Mouse (Mus musculus) heart, postnatal 36 days (tissue): Measurements from ENCODE around the gene Tbc1d1. TPM values are rescaled to one million over a fixed set of nuclear protein-coding genes. Genes with fewer than 3 reads are reported as not detected.

ENCODE experiments used
- DNase-seq, 2 experiments: peaks; one replicate each; pipeline ENCODE4 v3.0.0; 2021 to 2022
- intact Hi-C: fragments of 180-260 bp; cut with DNase I; formaldehyde crosslinking; loops from one replicate; pipeline ENCODE4 v1.15.1; 2025
- total RNA-seq, 2 experiments: library from RNA; stranded (reverse); gene quantifications; 2 replicates each; pipeline ENCODE4 v1.2.3; 2021

The Tbc1d1 gene
- total RNA-seq: 10 to 100 TPM; 15.3 to 18.5 TPM

DNA sequence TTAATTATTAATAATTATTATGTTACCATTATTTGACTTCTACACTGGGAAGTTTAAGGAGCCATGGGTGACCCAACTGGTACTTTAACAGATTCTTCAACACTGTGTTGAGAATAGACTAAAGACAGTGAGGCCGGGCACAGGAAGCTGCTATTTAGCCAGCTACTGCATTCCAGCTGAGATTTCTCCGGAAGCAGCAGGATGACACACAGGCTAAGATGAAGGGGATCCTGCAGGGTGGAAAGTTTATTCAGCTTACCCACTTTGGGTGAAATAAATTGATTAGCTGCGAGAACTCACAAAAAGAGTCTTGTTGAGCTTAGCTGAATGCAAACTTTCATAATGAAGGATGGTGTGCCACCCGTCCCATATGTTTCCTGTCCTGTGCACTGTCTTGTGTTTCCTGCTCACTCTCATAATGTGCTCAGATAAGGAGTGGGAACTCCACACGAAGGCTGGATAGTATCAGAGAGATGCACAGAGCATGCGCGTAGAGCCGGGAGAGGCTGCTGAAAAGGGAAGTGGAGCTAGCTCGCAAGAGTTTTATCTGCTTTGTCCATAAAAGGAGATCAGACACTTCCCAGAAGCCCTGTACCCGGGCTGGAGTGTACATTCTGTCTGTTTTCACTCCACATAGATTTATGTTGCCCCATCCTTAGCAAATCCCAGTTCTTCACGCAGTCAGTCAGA, at the start of gene Tbc1d1:
Gene Tbc1d1 (plus strand): TSS at position 445 of the 690 bp plus-strand sequence.
- DNase-seq: peak; percentile 57 to 62
- intact Hi-C loops: no loop called here

DNA sequence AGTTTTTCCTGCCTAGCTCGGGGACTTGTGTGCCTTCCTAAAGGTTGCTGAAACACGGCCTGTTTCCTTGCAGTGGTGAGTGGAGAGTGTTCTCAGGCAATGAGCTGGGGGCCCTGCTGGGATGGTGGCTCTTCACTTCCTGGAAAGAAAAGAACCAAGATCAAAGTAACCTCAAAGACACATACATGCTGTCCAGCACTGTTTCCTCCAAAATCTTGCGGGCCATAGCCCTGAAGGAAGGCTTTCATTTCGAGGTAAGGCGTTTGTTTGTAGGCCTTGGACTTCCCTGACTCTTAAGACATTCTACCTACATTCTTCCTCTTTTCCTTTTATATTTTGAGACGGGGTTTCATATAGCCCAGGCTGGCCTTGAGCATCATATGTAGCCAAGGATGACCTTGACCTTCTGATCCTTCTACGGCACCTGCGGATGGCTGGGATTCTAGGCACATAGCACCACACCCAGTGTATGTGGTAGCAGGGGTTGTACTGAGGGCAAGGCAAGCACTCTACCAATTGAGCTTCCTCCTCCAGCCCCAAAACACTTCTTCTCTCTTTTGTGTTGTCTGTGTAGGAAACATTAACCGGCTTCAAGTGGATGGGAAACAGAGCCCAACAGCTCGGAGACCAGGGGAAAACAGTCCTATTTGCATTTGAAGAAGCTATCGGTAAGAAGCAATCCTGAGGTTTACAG, 48.4 kb upstream of the Tbc1d1 start:
- intact Hi-C loops: loop anchor here (5.0 kb wide), 1 partner anchor 170 kb away; no protein-coding TSS in a partner anchor
- DNase-seq: no peak

DNA sequence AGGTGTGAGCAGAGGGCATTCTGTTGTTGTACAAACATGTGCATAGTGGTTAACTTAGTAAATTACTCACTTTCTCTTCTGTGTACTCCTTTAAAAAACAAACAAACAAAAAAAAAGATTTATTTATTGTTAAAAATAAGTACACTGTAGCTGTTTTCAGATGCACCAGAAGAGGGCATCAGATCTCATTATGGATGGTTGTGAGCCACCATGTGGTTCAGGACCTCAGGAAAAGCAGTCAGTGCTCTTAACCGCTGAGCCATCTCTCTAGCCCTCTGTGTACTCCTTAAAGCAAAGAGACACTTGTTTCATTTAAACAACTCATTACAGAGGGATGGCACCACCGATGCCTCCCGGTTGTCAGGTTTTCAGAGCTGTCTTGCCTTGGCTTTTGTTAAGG, 46.9 kb upstream of the Tbc1d1 start:
- intact Hi-C loops: loop anchor here (5.0 kb wide), 1 partner anchor 168 kb away; no protein-coding TSS in a partner anchor
- DNase-seq: no peak

DNA sequence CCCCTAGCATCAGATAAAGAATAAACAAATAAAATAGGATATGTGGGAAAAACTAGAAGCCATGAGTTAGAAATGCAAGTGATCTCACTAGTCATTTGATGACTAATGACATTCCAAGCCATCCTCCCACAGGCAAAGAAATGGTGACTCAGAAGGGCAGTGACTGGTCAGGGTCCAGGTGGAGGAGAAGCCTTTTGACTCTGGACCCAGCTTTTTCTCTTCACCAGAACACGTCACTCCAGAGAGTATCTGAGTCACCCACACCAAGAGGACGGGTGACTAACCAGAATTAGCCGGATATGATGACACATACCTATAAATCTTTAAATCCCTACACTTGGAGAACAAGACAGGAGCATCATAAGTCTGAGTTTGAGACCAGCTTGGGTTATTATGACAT, 43.7 kb upstream of the Tbc1d1 start:
- intact Hi-C loops: no loop called here

DNA sequence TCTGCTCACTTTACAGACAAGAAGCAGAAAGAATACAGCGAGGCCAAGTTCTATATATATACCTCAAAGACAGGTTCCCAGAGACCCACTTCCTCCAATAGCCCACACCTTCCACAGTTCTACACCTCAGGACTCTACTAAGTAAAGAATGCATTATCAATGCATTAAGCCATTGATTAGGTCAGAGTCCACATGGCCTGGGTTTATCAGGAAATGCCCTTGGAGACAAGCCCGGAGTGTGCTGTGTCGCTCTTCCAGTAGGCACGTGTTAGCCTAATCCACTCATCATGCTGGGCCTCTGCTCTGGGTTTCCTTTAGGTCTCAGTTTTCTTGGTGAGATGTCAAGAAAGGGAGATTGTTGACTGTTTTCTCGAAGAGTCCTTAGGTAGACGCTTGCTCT, 41.9 kb upstream of the Tbc1d1 start:
- DNase-seq: no peak
- intact Hi-C loops: no loop called here

More for the DNA sequence above, 43.7 kb upstream of the Tbc1d1 start:
- no peak for DNase-seq

DNA sequence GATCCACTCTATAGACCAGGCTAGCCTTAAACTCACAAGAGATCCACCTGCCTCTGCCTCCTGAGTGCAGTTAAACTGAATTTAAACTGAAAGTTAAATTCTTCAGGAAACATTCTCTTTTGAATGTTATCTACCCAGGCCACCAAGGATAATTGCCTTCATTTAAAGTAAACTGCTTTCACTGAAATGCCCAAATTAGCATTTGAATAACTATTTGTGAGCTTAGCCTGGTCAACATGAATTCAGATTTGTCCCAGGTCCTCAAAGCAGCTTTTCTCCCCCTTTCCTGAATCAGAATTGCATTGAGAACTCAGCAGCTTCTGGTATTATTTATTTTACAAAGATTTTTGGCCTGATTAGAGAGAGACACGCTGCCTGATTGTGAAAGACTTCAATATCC, 38.9 kb upstream of the Tbc1d1 start:
- intact Hi-C loops: no loop called here
- DNase-seq: no peak

DNA sequence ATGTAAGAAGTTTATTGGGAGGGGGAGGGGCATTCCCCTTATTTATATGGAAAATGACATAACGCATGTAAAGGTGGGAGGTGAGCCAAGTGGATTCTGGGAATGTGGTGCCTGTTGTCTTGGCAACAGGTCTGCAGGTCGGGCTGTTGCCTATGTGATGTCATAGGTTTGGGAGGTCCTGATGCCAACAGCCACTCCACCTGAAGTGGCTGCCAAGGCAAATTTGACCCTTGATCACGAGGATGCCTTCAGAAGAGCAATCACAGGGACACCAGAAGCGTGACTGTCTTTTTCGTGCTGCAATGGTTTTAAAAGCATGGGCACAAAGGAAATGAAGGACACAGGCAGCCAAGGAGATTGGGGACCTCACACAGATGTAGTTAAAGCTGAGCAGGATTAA, 30.3 kb upstream of the Tbc1d1 start:
- intact Hi-C loops: no loop called here
- DNase-seq: no peak

DNA sequence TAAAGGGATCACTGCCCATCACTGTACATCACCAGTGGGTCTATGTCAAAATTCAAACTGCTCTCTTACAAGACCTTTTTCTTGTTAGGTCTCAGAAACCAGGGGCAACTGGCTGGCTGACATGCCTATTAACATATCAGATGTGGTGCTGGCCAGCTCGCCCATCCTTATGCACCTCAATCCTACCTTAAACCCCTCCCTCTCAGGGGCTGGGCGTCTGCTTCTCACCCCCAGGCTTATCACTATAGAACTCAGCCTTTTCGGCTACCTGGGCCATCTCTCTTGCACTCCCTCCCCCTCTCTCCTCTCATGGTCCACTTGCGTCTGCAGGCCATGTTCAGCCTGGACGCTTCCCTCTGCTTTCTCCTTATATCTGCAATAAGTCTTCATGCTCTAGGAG, 24.6 kb upstream of the Tbc1d1 start:
- intact Hi-C loops: no loop called here

DNA sequence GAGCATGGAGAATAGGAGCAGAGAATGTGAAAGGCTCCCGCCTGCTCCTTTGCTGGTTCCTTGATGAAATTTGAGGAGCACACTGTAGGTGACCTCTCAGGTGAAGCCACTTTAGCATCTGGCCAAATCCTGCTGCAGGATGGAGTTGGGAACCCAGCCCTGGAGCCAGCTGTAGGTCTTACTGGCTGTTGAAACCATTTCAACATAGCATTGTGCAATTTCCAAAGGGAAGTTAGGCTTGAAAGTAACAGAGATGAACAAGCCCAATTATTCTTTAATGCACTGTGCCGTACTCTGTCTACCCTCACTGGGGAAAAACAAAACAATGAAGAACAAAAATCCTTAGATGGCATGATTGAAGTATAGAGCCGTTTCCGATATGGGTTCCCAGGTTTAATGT, 22.2 kb upstream of the Tbc1d1 start:
- intact Hi-C loops: no loop called here
- DNase-seq: no peak

More for the DNA sequence above, 24.6 kb upstream of the Tbc1d1 start:
- DNase-seq: no peak

DNA sequence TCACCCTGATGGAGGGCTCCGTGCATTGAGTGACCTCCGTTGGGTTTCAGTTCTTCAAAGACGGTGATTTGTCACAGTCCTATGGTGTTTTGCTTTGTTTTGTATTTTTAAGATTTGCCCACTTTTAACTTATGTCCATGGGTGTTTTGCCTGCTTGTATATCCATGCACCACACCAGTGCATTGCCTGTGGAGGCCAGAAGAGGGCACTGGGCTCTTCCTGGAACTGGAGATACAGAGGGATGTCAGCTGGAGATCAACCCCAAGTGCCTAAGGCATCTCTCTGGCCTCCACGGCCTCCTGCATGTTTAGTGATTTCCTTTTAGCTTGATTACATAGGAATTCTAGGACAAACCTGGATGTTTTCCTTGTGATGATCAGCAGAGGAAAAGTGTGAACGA, 19.8 kb upstream of the Tbc1d1 start:
- intact Hi-C loops: loop anchor here (5.0 kb wide), 1 partner anchor 131 kb away; no protein-coding TSS in a partner anchor

DNA sequence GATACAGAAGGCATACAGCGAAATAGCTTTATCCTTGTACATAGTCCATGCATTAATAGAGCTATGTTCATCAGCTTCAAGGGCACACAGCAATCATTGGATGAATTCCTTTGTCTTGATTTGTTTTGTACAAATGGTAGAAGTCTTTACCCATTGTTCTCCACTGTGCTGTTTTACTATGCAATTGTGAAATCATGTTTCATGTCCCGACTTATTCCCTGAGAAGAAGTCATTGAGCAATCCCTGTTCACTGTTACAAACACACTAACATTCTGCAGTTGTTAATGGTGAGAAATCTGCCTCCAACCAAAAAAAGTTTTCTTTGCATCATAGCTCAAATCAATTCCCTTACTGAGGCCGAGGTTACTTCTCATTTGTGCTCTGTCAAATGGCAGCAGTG, 15.9 kb upstream of the Tbc1d1 start:
- no peak for DNase-seq
- intact Hi-C loops: no loop called here

More for the DNA sequence above, 19.8 kb upstream of the Tbc1d1 start:
- DNase-seq: no peak

DNA sequence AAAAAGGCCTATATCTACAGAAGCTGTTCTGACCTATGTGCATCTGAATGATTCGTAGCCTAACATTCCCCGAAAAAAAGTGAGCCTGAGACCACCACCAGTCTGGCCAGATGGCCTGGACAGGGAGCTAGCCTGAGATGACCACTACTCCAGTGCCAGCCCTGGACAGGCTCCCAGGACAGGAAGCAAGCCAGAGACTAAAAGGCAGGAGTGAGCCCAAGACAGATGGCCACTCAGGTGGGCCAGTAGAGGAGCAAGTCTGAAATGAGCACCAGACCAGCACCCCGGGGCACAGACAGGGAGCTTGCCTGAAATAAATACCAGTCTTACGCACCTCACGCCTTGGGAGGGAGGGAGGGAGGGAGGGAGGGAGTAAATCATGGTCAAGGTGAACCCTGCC, 11.8 kb upstream of the Tbc1d1 start:
- no peak for DNase-seq
- intact Hi-C loops: no loop called here

DNA sequence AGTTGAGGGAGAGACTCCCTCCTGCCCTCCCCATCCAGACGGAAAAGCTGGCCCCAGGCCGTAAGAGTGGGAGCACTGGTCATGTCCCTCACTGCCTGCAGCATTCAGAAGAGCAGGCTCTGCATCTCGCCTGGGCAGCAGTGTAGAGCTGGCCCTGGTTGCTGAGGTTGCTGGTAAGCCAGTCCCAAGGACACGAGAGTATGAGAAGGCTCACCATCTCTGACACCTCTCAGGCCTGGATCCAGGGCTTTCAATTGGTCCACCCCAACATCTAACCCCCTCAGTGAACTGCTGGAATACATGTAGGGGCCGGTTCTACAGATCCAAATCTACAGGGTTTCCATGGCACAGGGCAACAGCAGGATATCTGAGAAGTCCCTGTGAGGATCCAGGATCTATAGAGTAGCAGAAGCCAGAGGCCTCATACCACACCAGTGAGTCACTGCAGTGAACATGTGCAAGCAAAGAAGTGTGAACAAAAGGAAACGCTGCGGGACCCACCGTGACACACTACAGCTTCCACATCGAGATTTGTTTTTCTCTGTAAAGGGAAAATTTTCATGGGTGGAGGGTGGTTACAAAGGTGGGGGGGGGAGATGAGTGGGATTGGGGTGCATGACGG, 9.6 kb upstream of the Tbc1d1 start:
- intact Hi-C loops: no loop called here
- no peak for DNase-seq

DNA sequence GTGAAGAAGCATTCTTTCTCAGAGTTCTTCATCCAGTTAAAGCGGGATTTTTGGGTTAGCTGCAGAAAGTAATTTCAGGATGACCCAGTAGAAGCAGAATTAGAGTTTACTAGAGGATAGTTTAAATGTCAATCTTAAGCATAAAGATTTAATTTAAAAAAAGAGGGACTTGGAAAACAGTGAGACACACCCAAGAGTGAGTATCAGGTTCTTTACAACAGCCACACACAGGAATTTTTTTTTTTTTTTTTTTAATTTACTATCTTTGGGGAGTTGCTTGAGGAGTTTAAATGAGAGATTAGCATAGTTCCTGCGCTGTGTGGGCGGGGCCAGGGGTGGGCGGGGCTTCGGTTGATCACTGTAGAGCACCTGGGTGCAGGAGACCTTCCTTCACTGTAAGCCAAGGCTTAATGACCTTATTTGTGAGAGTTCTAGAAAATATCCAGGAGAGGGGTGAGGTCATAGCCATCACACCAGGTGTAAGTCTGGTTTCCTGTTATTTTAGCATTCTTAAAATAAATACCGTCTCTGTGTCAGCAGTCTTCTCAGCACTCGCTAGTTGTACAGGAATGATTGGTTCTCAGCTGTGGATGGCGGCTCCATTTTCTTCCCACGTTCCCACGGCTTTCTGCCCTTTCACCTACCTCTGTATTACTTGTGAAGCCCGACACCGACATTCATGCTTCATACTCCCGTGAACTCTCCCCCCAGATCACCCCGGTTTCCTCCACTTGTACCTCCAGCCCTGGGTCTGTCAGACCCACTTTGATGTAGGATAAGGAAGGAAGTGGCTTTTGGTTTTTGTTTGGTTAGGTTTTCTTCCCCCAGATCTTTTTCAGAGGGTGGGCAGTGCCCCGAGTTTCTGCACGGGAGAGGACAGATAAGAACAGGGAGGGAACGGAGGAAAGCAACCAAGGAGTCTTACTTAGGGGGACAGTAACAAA, 6.6 kb upstream of the Tbc1d1 start:
- intact Hi-C loops: no loop called here
- no peak for DNase-seq

DNA sequence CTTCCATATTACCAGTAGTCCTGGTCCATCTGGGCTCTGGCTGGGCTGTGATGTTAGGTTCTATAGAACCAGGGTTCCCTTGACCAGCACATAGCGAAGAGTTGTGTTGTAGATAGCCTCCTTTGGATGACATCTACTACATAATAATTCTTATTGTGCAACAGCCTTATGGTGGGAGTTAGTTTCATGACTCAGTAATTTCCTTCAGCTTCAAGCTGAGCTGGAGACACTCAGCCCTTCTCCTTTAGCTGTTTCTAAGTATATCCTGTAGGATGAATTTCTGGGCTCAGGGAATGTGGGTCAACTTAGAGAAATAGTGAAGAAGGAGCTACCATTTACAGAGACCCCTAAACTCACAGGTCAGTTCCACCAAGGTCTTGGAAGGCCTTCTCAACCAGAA, 2.8 kb upstream of the Tbc1d1 start:
- intact Hi-C loops: no loop called here
- DNase-seq: no peak

DNA sequence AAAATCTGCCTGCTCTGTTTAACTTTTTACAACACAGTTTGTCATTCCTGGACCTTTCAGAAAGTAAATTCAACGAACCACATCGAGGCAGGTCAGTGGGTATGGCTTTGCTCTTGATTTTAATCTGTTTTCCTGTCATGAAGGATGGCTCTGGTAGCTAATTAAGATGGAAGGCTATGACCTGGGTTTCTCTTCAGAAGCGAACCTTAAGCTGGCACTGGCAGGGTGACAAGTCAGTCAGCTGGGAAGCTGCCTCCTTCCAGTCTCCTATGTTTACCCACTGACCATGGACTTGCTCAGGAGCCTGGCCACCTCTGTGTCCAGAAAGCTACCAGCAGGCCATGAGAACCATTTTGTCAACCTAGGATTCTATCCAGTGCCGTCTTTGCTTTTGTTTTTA, 474 bp downstream of the Tbc1d1 start:
- DNase-seq: no peak
- intact Hi-C loops: no loop called here

DNA sequence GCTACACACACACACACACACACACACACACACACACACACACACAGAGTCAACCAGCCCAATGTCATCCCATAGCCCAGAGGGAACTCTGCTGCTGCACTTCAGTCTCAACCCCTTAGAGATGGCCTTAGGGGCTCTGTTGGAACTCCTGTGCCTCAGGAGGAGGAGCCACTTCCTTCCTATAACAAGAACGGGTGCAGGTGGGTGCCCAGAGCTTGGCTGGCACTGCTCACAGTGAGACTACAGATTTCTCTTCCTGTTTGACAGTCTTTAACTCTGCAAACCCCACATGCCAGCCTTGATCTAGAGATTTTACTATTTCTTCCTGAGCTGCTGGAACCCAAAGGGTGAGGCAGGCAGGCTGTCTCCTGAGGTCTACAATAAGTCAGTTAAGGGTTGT, 1.8 kb downstream of the Tbc1d1 start:
- DNase-seq: no peak
- intact Hi-C loops: no loop called here

DNA sequence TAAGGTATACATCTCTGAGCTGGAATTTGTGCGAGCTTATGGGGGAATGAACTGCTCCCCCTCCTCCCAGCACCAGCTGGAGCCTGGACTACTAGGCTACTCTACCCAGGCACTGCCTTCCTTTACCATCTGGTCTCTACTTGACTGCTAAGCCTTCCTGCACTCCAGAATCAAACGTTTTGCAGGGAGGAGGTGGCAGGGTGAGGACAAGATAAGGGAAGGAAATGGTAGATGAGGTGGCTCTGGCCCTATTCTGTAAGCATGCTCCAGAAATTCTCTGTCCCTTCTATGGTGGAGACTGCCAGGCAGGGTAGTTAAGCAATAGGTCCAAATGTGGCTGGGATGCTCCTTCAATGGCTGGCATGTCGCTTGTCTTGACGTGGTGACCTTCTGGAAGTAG, 2.4 kb downstream of the Tbc1d1 start:
- no peak for DNase-seq
- intact Hi-C loops: no loop called here

DNA sequence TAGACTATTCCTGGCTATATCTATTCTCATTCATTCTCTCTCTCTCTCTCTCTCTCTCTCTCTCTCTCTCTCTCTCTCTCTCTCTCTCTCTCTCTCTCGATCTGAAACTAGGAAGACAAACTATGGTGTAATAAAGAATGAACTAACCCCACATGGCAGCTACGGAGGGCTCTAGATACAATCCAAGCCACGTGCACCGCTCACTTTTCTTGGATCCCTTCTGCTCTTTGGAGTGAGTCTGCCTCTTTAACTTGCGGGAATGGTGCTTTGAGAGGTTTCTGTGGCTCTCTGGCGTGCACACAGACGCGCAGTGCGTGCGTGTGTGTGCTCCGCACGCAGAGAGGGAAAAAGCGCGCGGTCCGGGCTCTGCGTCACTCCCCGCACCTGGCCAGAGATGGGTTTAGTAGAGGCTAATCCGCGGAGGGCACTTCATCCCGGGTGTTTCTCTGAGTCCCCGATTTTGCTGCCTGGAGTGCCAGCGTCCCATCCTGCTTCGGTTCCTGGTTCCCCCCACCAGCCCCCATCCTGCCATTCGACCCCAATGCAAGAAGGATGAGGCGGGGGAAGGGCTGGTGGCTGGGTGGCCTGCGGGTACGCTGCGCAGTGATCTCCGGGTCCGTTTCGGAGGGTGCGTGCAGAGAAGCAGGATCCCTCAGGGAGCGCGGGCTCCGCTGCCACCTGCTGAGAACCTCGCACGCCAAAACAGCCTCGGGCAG, 3.1 kb downstream of the Tbc1d1 start:
- no peak for DNase-seq
- intact Hi-C loops: no loop called here
